Mouse (Mus musculus): Measurements from ENCODE around the gene Pik3ap1.

GRCm38 (mm10) chr19:41310971-41311703 lies 73.8 kb downstream of the Pik3ap1 start:
- no peak for TF ChIP-seq CTCF (IDR thresholded peaks at IDR 0.05; ENCODE audit: insufficient read depth, low read depth, low read length)
- peak; percentile 21; the same call in 1 of the 2 replicates for TF ChIP-seq POLR2A (IDR thresholded peaks at IDR 0.05; ENCODE audit: insufficient read depth, low read depth, low read length)

All from olfactory bulb, adult 2 months (tissue).